Comparison of ENCODE assay signal across 28 mouse cellular contexts in genomic region chr1:90409236-90409635, GRCm38 (mm10).
DNase-seq lines count a peak whose midpoint lies in the region; ATAC-seq and TF ChIP-seq lines count a peak whose summit lies in the region.
"Had no signal": no experiment of that assay in that cellular context is flagged by ENCODE, and none has a peak within 500 bp of the region (broad histone marks: within the 10 kb centered on the region; RNA-seq: fewer than 3 reads in every experiment).

No protein-coding gene starts in this region.

- no peak for TF ChIP-seq CTCF in kidney, adult 2 months (conservative IDR thresholded peaks at IDR 0.05; ENCODE audit: insufficient read depth, insufficient read length, low read depth, low read length)
- no peak for TF ChIP-seq CTCF in stomach, postnatal 0 days (IDR thresholded peaks at IDR 0.05; ENCODE audit: low read depth)

- WGBS in kidney, adult 2 months = 68% methylated on average over 3 of the region's 3 CpGs
- WGBS in stomach, embryonic 15.5 days = 71% methylated on average over 3 of the region's 3 CpGs
- WGBS in stomach, postnatal 0 days = 69% methylated on average over 3 of the region's 3 CpGs

- H3K4me1 ChIP-seq in kidney, adult 2 months (ENCODE audit: control insufficient read depth, insufficient read depth, low read length) = no peaks in the 10 kb centered on the region
- H3K4me1 ChIP-seq in stomach, embryonic 15.5 days = no peaks in the 10 kb centered on the region
- H3K4me1 ChIP-seq in stomach, postnatal 0 days (replicated peaks; ENCODE audit: control insufficient read depth, insufficient read depth) = no peaks in the 10 kb centered on the region

- H3K4me3 ChIP-seq in kidney, adult 2 months (ENCODE audit: insufficient read depth, low read depth, low read length) = no peak overlapping the region
- no peak overlapping the region for H3K4me3 ChIP-seq in stomach, embryonic 15.5 days (replicated peaks)
- no peak overlapping the region for H3K4me3 ChIP-seq in stomach, postnatal 0 days (ENCODE audit: low read depth, low read length)
- H3K4me3 ChIP-seq: embryonic facial prominence, embryonic 12.5 days; hindbrain, embryonic 12.5 days; kidney, embryonic 15.5 days; limb, embryonic 12.5 days; liver, embryonic 12.5 days; midbrain, embryonic 12.5 days; myocyte; neural tube, embryonic 12.5 days had no signal

- H3K9ac ChIP-seq in stomach, embryonic 15.5 days = no peak overlapping the region
- H3K9ac ChIP-seq in stomach, postnatal 0 days (ENCODE audit: low read length) = no peak overlapping the region
- H3K9ac ChIP-seq: embryonic facial prominence, embryonic 12.5 days; hindbrain, embryonic 12.5 days; kidney, embryonic 15.5 days; limb, embryonic 12.5 days; liver, embryonic 12.5 days; liver, postnatal 0 days; midbrain, embryonic 12.5 days; neural tube, embryonic 12.5 days had no signal

- TF ChIP-seq POLR2A in kidney, adult 2 months (IDR thresholded peaks at IDR 0.05; ENCODE audit: low read depth, low read length) = no peak

- H3K4me2 ChIP-seq in stomach, embryonic 15.5 days = no peak overlapping the region
- no peak overlapping the region for H3K4me2 ChIP-seq in stomach, postnatal 0 days (replicated peaks; ENCODE audit: low read depth)
- H3K4me2 ChIP-seq: embryonic facial prominence, embryonic 12.5 days; hindbrain, embryonic 12.5 days; kidney, embryonic 15.5 days; limb, embryonic 12.5 days; liver, embryonic 12.5 days; midbrain, embryonic 12.5 days; neural tube, embryonic 12.5 days had no signal

- ATAC-seq in stomach, embryonic 15.5 days (ENCODE audit: insufficient read depth, low FRiP score, low read depth) = no peak
- no peak for ATAC-seq in stomach, postnatal 0 days (ENCODE audit: low FRiP score, low TSS enrichment)
- no peak for ATAC-seq in CD4-positive, CD25-positive, alpha-beta regulatory T cell, adult 4 months
- ATAC-seq: forebrain, embryonic 14.5 days; hindbrain, postnatal 0 days; intestine, postnatal 0 days; liver, embryonic 12.5 days; liver, postnatal 0 days had no signal

- peak; percentile 26 for DNase-seq in kidney, adult 2 months
- DNase-seq in kidney, postnatal 25 days = no peak
- no peak for DNase-seq in stomach, postnatal 0 days (ENCODE audit: low spot score)
- peak; percentile 50 for DNase-seq in lung, postnatal 36 days
- no peak for DNase-seq in cerebellum, postnatal 4 days (ENCODE audit: low spot score in 2 of 2)
- DNase-seq: adrenal gland, postnatal 14 days; cerebellum, adult 11 months; cerebellum, adult 9-10 months; cerebellum, postnatal 36 days; embryo, embryonic 11 days; gastrocnemius, postnatal 14 days; heart, postnatal 36 days; kidney, postnatal 4 days; liver, postnatal 0 days; right cerebral cortex, adult 18-20 months had no signal

- no peaks in the 10 kb centered on the region for H3K9me3 ChIP-seq in stomach, embryonic 15.5 days
- H3K9me3 ChIP-seq in stomach, postnatal 0 days (ENCODE audit: control insufficient read depth, low read length) = no peaks in the 10 kb centered on the region
- H3K9me3 ChIP-seq: embryonic facial prominence, embryonic 12.5 days; kidney, embryonic 15.5 days; limb, embryonic 12.5 days; liver, embryonic 12.5 days; midbrain, embryonic 12.5 days; neural tube, embryonic 12.5 days had no signal

- TF ChIP-seq EP300 in stomach, postnatal 0 days (optimal IDR thresholded peaks at IDR 0.05) = no peak

- H3K27me3 ChIP-seq in kidney, adult 2 months (replicated peaks; ENCODE audit: control insufficient read depth, insufficient read depth, low read length) = no peaks in the 10 kb centered on the region
- H3K27me3 ChIP-seq in stomach, embryonic 15.5 days (replicated peaks) = no peaks in the 10 kb centered on the region
- H3K27me3 ChIP-seq in stomach, postnatal 0 days (ENCODE audit: control insufficient read depth, insufficient read depth, low read length) = no peaks in the 10 kb centered on the region
- H3K27me3 ChIP-seq: embryonic facial prominence, embryonic 12.5 days; hindbrain, embryonic 12.5 days; kidney, embryonic 15.5 days; limb, embryonic 12.5 days; liver, embryonic 12.5 days; neural tube, embryonic 12.5 days had no signal

- no peak overlapping the region for H3K27ac ChIP-seq in kidney, adult 2 months (ENCODE audit: insufficient read depth, low read depth, low read length)
- H3K27ac ChIP-seq in stomach, embryonic 15.5 days = 0 out of 2 replicates have a peak overlapping the region, but pooled peaks have one; percentile 18
- no peak overlapping the region for H3K27ac ChIP-seq in stomach, postnatal 0 days (replicated peaks)
- H3K27ac ChIP-seq: embryonic facial prominence, embryonic 12.5 days; hindbrain, embryonic 12.5 days; hindbrain, postnatal 0 days; kidney, embryonic 15.5 days; limb, embryonic 12.5 days; liver, embryonic 12.5 days; midbrain, embryonic 12.5 days; neural tube, embryonic 12.5 days had no signal

- no peaks in the 10 kb centered on the region for H3K36me3 ChIP-seq in kidney, adult 2 months (ENCODE audit: control insufficient read depth, insufficient read depth, low read length)
- H3K36me3 ChIP-seq in stomach, embryonic 15.5 days = no peaks in the 10 kb centered on the region
- H3K36me3 ChIP-seq in stomach, postnatal 0 days (ENCODE audit: control insufficient read depth, insufficient read depth, low read length) = no peaks in the 10 kb centered on the region
- H3K36me3 ChIP-seq: embryonic facial prominence, embryonic 12.5 days; hindbrain, embryonic 12.5 days; kidney, embryonic 15.5 days; limb, embryonic 12.5 days; liver, embryonic 12.5 days; midbrain, embryonic 12.5 days; neural tube, embryonic 12.5 days had no signal

Comparison
In these comparisons a context has a peak if more than half of its experiments do, and no peak if none do; other contexts are left out.
1. DNase-seq: peak in kidney, adult 2 months (single experiment) and lung, postnatal 36 days (single experiment); none in kidney, postnatal 25 days (0 of 2), stomach, postnatal 0 days (single experiment) and cerebellum, postnatal 4 days (0 of 2).